Mouse (Mus musculus): ENCODE data around the gene Slc29a2. TPM values are rescaled to one million over a fixed set of nuclear protein-coding genes. Genes with fewer than 3 reads are reported as not detected.

Slc29a2 gene
- polyA plus RNA-seq, 1 experiment from 2014 or later = 7.4 TPM

GRCm38 (mm10) chr19:5016782-5017181 is 6.9 kb upstream of the Slc29a2 start:
- no peak overlapping the region for H3K9ac ChIP-seq (ENCODE audit: low read length)
- ATAC-seq = no peak
- 19% methylated on average over 12 of the region's 12 CpGs for WGBS
- no peak overlapping the region for H3K4me2 ChIP-seq (ENCODE audit: low read length)
- H3K36me3 ChIP-seq (ENCODE audit: control insufficient read depth, insufficient read depth, low read length) = no peaks in the 10 kb centered on the region
- no peaks in the 10 kb centered on the region for H3K4me1 ChIP-seq (ENCODE audit: control insufficient read depth, insufficient read depth, low read length)
- H3K4me3 ChIP-seq (ENCODE audit: low read depth, low read length) = no peak overlapping the region
- peak; percentile 79 for DNase-seq (ENCODE audit: low spot score)
- no peaks in the 10 kb centered on the region; the same call in 1 of the 2 replicates for H3K27me3 ChIP-seq (replicated peaks; ENCODE audit: control insufficient read depth, insufficient read depth, low read length)
- no peak overlapping the region for H3K27ac ChIP-seq (ENCODE audit: low read depth, low read length)
- H3K9me3 ChIP-seq (replicated peaks; ENCODE audit: control insufficient read depth, low read length) = no peaks in the 10 kb centered on the region

- Histone ChIP-seq H3K27me3 (replicated peaks; ENCODE audit: control insufficient read depth, insufficient read depth, low read length) (no peaks in the 10 kb centered on the region; the same call in 1 of the 2 replicates), H3K9ac (ENCODE audit: low read length) (no peak overlapping the region), H3K9me3 (replicated peaks; ENCODE audit: control insufficient read depth, low read length) (no peaks in the 10 kb centered on the region), H3K4me3 (ENCODE audit: low read depth, low read length) (no peak overlapping the region), H3K27ac (ENCODE audit: low read depth, low read length) (no peak overlapping the region), H3K4me1 (ENCODE audit: control insufficient read depth, insufficient read depth, low read length) (no peaks in the 10 kb centered on the region), H3K4me2 (ENCODE audit: low read length) (no peak overlapping the region), H3K36me3 (ENCODE audit: control insufficient read depth, insufficient read depth, low read length) (no peaks in the 10 kb centered on the region)
- WGBS = 88% methylated on average over 4 of the region's 4 CpGs
- no peak for DNase-seq (ENCODE audit: low spot score)
- no peak for ATAC-seq
Observed at GRCm38 (mm10) chr19:5017611-5018010, 6.0 kb upstream of the Slc29a2 start.

GRCm38 (mm10) chr19:5018191-5018590 is 5.5 kb upstream of the Slc29a2 start:
- H3K27ac ChIP-seq (ENCODE audit: low read depth, low read length) = no peak overlapping the region
- H3K36me3 ChIP-seq (ENCODE audit: control insufficient read depth, insufficient read depth, low read length) = no peaks in the 10 kb centered on the region
- no peaks in the 10 kb centered on the region; the same call in 1 of the 2 replicates for H3K27me3 ChIP-seq (replicated peaks; ENCODE audit: control insufficient read depth, insufficient read depth, low read length)
- DNase-seq (ENCODE audit: low spot score) = no peak
- H3K4me2 ChIP-seq (ENCODE audit: low read length) = no peak overlapping the region
- WGBS = 83% methylated on average over 3 of the region's 3 CpGs
- ATAC-seq = no peak
- H3K9ac ChIP-seq (ENCODE audit: low read length) = no peak overlapping the region
- H3K4me3 ChIP-seq (ENCODE audit: low read depth, low read length) = no peak overlapping the region
- no peaks in the 10 kb centered on the region for H3K9me3 ChIP-seq (replicated peaks; ENCODE audit: control insufficient read depth, low read length)
- no peaks in the 10 kb centered on the region for H3K4me1 ChIP-seq (ENCODE audit: control insufficient read depth, insufficient read depth, low read length)

GRCm38 (mm10) chr19:5021416-5021815 is 2.2 kb upstream of the Slc29a2 start:
- Histone ChIP-seq H3K9ac (ENCODE audit: low read length) (no peak overlapping the region), H3K27me3 (replicated peaks; ENCODE audit: control insufficient read depth, insufficient read depth, low read length) (no peaks in the 10 kb centered on the region; the same call in 1 of the 2 replicates), H3K9me3 (replicated peaks; ENCODE audit: control insufficient read depth, low read length) (no peaks in the 10 kb centered on the region), H3K4me2 (ENCODE audit: low read length) (no peak overlapping the region), H3K4me3 (ENCODE audit: low read depth, low read length) (no peak overlapping the region), H3K36me3 (ENCODE audit: control insufficient read depth, insufficient read depth, low read length) (no peaks in the 10 kb centered on the region), H3K4me1 (ENCODE audit: control insufficient read depth, insufficient read depth, low read length) (no peaks in the 10 kb centered on the region), H3K27ac (ENCODE audit: low read depth, low read length) (no peak overlapping the region)
- 75% methylated on average over 2 of the region's 2 CpGs for WGBS
- DNase-seq (ENCODE audit: low spot score) (peak; percentile 33), ATAC-seq (no peak)

- Histone ChIP-seq H3K36me3 (ENCODE audit: control insufficient read depth, insufficient read depth, low read length) (peaks cover 37% of the 10 kb centered on the region), H3K27me3 (replicated peaks; ENCODE audit: control insufficient read depth, insufficient read depth, low read length) (no peaks in the 10 kb centered on the region), H3K4me3 (ENCODE audit: low read depth, low read length) (no peak overlapping the region), H3K4me1 (ENCODE audit: control insufficient read depth, insufficient read depth, low read length) (no peaks in the 10 kb centered on the region), H3K9ac (ENCODE audit: low read length) (no peak overlapping the region), H3K9me3 (replicated peaks; ENCODE audit: control insufficient read depth, low read length) (no peaks in the 10 kb centered on the region), H3K27ac (ENCODE audit: low read depth, low read length) (no peak overlapping the region), H3K4me2 (ENCODE audit: low read length) (no peak overlapping the region)
- 90% methylated on average over 8 of the region's 8 CpGs for WGBS
- no peak for ATAC-seq
- DNase-seq (ENCODE audit: low spot score) = no peak
Observed at GRCm38 (mm10) chr19:5026111-5026510, 2.5 kb downstream of the Slc29a2 start.

- Histone ChIP-seq H3K4me1 (ENCODE audit: control insufficient read depth, insufficient read depth, low read length) (peaks cover 2% of the 10 kb centered on the region; the same call in 1 of the 2 replicates), H3K4me3 (ENCODE audit: low read depth, low read length) (no peak overlapping the region), H3K4me2 (ENCODE audit: low read length) (no peak overlapping the region), H3K27ac (ENCODE audit: low read depth, low read length) (no peak overlapping the region), H3K9me3 (replicated peaks; ENCODE audit: control insufficient read depth, low read length) (no peaks in the 10 kb centered on the region), H3K36me3 (ENCODE audit: control insufficient read depth, insufficient read depth, low read length) (peaks cover 40% of the 10 kb centered on the region), H3K9ac (ENCODE audit: low read length) (no peak overlapping the region), H3K27me3 (replicated peaks; ENCODE audit: control insufficient read depth, insufficient read depth, low read length) (no peaks in the 10 kb centered on the region)
- WGBS = 85% methylated on average over 3 of the region's 3 CpGs
- ATAC-seq (no peak), DNase-seq (ENCODE audit: low spot score) (no peak)
Observed at GRCm38 (mm10) chr19:5032686-5033085, 9.0 kb downstream of the Slc29a2 start.

GRCm38 (mm10) chr19:5036577-5036976 is 12.9 kb downstream of the Slc29a2 start:
- 77% methylated on average over 4 of the region's 4 CpGs for WGBS
- Histone ChIP-seq H3K4me2 (ENCODE audit: low read length) (no peak overlapping the region), H3K9ac (ENCODE audit: low read length) (no peak overlapping the region), H3K4me3 (ENCODE audit: low read depth, low read length) (no peak overlapping the region), H3K27me3 (replicated peaks; ENCODE audit: control insufficient read depth, insufficient read depth, low read length) (no peaks in the 10 kb centered on the region), H3K4me1 (ENCODE audit: control insufficient read depth, insufficient read depth, low read length) (peaks cover 18% of the 10 kb centered on the region), H3K36me3 (ENCODE audit: control insufficient read depth, insufficient read depth, low read length) (peaks cover 6% of the 10 kb centered on the region), H3K9me3 (replicated peaks; ENCODE audit: control insufficient read depth, low read length) (no peaks in the 10 kb centered on the region), H3K27ac (ENCODE audit: low read depth, low read length) (no peak overlapping the region)
- ATAC-seq (no peak), DNase-seq (ENCODE audit: low spot score) (no peak)

- Histone ChIP-seq H3K9ac (ENCODE audit: low read length) (peak overlapping the region; percentile 92), H3K9me3 (replicated peaks; ENCODE audit: control insufficient read depth, low read length) (no peaks in the 10 kb centered on the region), H3K27me3 (replicated peaks; ENCODE audit: control insufficient read depth, insufficient read depth, low read length) (no peaks in the 10 kb centered on the region), H3K4me2 (ENCODE audit: low read length) (peak overlapping the region; percentile 98), H3K4me1 (ENCODE audit: control insufficient read depth, insufficient read depth, low read length) (peaks cover 22% of the 10 kb centered on the region), H3K36me3 (ENCODE audit: control insufficient read depth, insufficient read depth, low read length) (peaks cover 4% of the 10 kb centered on the region; the same call in 1 of the 2 replicates), H3K4me3 (ENCODE audit: low read depth, low read length) (peak overlapping the region; percentile 79), H3K27ac (ENCODE audit: low read depth, low read length) (peak overlapping the region; percentile 86)
- 4% methylated on average over 32 of the region's 32 CpGs for WGBS
- ATAC-seq (peak; percentile 57), DNase-seq (ENCODE audit: low spot score) (peak; percentile 92)
Observed at GRCm38 (mm10) chr19:5037678-5038571, 14.3 kb downstream of the Slc29a2 start.

- peak; percentile 98 for DNase-seq (ENCODE audit: low spot score)
- Histone ChIP-seq H3K4me2 (ENCODE audit: low read length) (peak within 1 kb of the TSS; percentile 98), H3K36me3 (ENCODE audit: control insufficient read depth, insufficient read depth, low read length) (peaks cover 7% of the 10 kb centered on the region), H3K27ac (ENCODE audit: low read depth, low read length) (peak within 1 kb of the TSS; percentile 86), H3K4me3 (ENCODE audit: low read depth, low read length) (peak within 1 kb of the TSS; percentile 79), H3K9ac (ENCODE audit: low read length) (peak within 1 kb of the TSS; percentile 92), H3K27me3 (replicated peaks; ENCODE audit: control insufficient read depth, insufficient read depth, low read length) (no peaks in the 10 kb centered on the region), H3K4me1 (ENCODE audit: control insufficient read depth, insufficient read depth, low read length) (peaks cover 22% of the 10 kb centered on the region), H3K9me3 (replicated peaks; ENCODE audit: control insufficient read depth, low read length) (no peaks in the 10 kb centered on the region)
- 0% methylated on average over 44 of the region's 44 CpGs for WGBS
- ATAC-seq = peak; percentile 94
Observed at GRCm38 (mm10) chr19:5038709-5039156, 15.1 kb downstream of the Slc29a2 start, which contains the start of the genes B4gat1 and AC124502.3. Gene B4gat1 (plus strand): TSS chr19:5038826. Gene AC124502.3 (plus strand): TSS chr19:5038891.

All from forebrain, embryonic 14.5 days (tissue).